Mouse (Mus musculus) hindbrain, embryonic 10.5 days (tissue): ENCODE results near the gene Cd2bp2. TPM values are rescaled to one million over a fixed set of nuclear protein-coding genes. Genes with fewer than 3 reads are reported as not detected.

Experiments
- DNase-seq: peaks from one replicate; pipeline ENCODE4 v3.0.0-alpha.2; 2017; ENCODE audit warnings: low spot score
- H3K27ac ChIP-seq: fragments of 300-500 bp; sonication (generic); 2 replicates; pipeline ENCODE4 v1.5.1; 2016; ENCODE audit warnings: mild to moderate bottlenecking, moderate library complexity
- H3K27me3 ChIP-seq: fragments of 300-500 bp; sonication (generic); 2 replicates; pipeline ENCODE4 v1.6.1; 2016; ENCODE audit warnings: mild to moderate bottlenecking; ENCODE audit not compliant: poor library complexity, insufficient read depth, severe bottlenecking
- H3K36me3 ChIP-seq: fragments of 300-500 bp; sonication (generic); 2 replicates; pipeline ENCODE4 v1.6.1; 2016; ENCODE audit warnings: mild to moderate bottlenecking, moderate library complexity
- H3K4me1 ChIP-seq: fragments of 300-500 bp; sonication (generic); replicated peaks from 2 replicates; pipeline ENCODE4 v1.6.1; 2016; ENCODE audit warnings: mild to moderate bottlenecking
- H3K4me3 ChIP-seq: fragments of 300-500 bp; sonication (generic); 2 replicates; pipeline ENCODE4 v1.5.1; 2016; ENCODE audit warnings: mild to moderate bottlenecking, moderate library complexity
- H3K9me3 ChIP-seq: fragments of 300-500 bp; sonication (generic); 2 replicates; pipeline ENCODE4 v1.6.1; 2016; ENCODE audit warnings: mild to moderate bottlenecking, moderate library complexity
- whole genome bisulfite sequencing: fragments of 180-500 bp; shearing (Covaris S2); methylation state at CpG from one replicate; pipeline ENCODE4 v1.1.7; 2016; 5-methylcytosine and 5-hydroxymethylcytosine counted together
- polyA plus RNA-seq: library from polyadenylated mRNA; unstranded; fragments of >200 nt; fragmentation: Nextera tagmentation; extraction: Ambion mirVana; gene quantifications from 2 replicates; pipeline ENCODE4 v1.2.1, GENCODE M21; 2016

Gene Cd2bp2
- polyA plus RNA-seq, 1 experiment from 2014 or later: 94.4 TPM

GRCm38 (mm10) chr7:127228615-127229303 lies 32.9 kb upstream of the Cd2bp2 start:
- Histone ChIP-seq H3K27ac (no peak overlapping the region), H3K4me3 (0 out of 2 replicates have a peak overlapping the region, but pooled peaks have one; percentile 9), H3K4me1 (peaks cover 33% of the 10 kb centered on the region), H3K9me3 (no peaks in the 10 kb centered on the region), H3K27me3 (no peaks in the 10 kb centered on the region), H3K36me3 (peaks cover 65% of the 10 kb centered on the region)
- peak; percentile 75 for DNase-seq
- 67% methylated on average over 4 of the region's 4 CpGs for WGBS

GRCm38 (mm10) chr7:127225147-127225995 lies 29.5 kb upstream of the Cd2bp2 start:
- 92% methylated on average over 11 of the region's 11 CpGs for WGBS
- H3K4me1 ChIP-seq: peaks cover 11% of the 10 kb centered on the region
- no peak for DNase-seq
- H3K27me3 ChIP-seq: no peaks in the 10 kb centered on the region
- peaks cover 71% of the 10 kb centered on the region for H3K36me3 ChIP-seq
- H3K4me3 ChIP-seq: no peak overlapping the region
- H3K9me3 ChIP-seq: 0 out of 2 replicates have a peak, but pooled peaks cover 2% of the 10 kb centered on the region
- no peak overlapping the region for H3K27ac ChIP-seq

- Histone ChIP-seq H3K4me3 (no peak overlapping the region), H3K27me3 (no peaks in the 10 kb centered on the region), H3K4me1 (peaks cover 4% of the 10 kb centered on the region; the same call in 1 of the 2 replicates), H3K9me3 (0 out of 2 replicates have a peak, but pooled peaks cover 2% of the 10 kb centered on the region), H3K27ac (no peak overlapping the region), H3K36me3 (peaks cover 64% of the 10 kb centered on the region)
- WGBS: 93% methylated on average over 6 of the region's 6 CpGs
- no peak for DNase-seq
Observed at GRCm38 (mm10) chr7:127224616-127225015, 28.8 kb upstream of the Cd2bp2 start.

- DNase-seq: no peak
- Histone ChIP-seq H3K4me3 (no peak overlapping the region), H3K36me3 (peaks cover 55% of the 10 kb centered on the region), H3K9me3 (0 out of 2 replicates have a peak, but pooled peaks cover 2% of the 10 kb centered on the region), H3K27me3 (no peaks in the 10 kb centered on the region), H3K4me1 (no peaks in the 10 kb centered on the region), H3K27ac (no peak overlapping the region)
- WGBS: 82% methylated on average over 6 of the region's 6 CpGs
Observed at GRCm38 (mm10) chr7:127223515-127224478, 27.9 kb upstream of the Cd2bp2 start.

GRCm38 (mm10) chr7:127223106-127223505 lies 27.3 kb upstream of the Cd2bp2 start:
- Histone ChIP-seq H3K36me3 (peaks cover 52% of the 10 kb centered on the region), H3K4me1 (no peaks in the 10 kb centered on the region), H3K27me3 (no peaks in the 10 kb centered on the region), H3K27ac (no peak overlapping the region), H3K4me3 (no peak overlapping the region), H3K9me3 (0 out of 2 replicates have a peak, but pooled peaks cover 2% of the 10 kb centered on the region)
- no peak for DNase-seq
- 97% methylated on average over 3 of the region's 3 CpGs for WGBS

- no peaks in the 10 kb centered on the region for H3K4me1 ChIP-seq
- 0 out of 2 replicates have a peak, but pooled peaks cover 2% of the 10 kb centered on the region for H3K9me3 ChIP-seq
- no peak for DNase-seq
- 89% methylated on average over 6 of the region's 6 CpGs for WGBS
- H3K36me3 ChIP-seq: peaks cover 35% of the 10 kb centered on the region
- no peak overlapping the region for H3K27ac ChIP-seq
- H3K27me3 ChIP-seq: no peaks in the 10 kb centered on the region; the same call in 1 of the 2 replicates
- H3K4me3 ChIP-seq: no peak overlapping the region
Observed at GRCm38 (mm10) chr7:127220440-127220839, 24.6 kb upstream of the Cd2bp2 start.

GRCm38 (mm10) chr7:127218670-127219069 lies 22.8 kb upstream of the Cd2bp2 start:
- no peak overlapping the region for H3K27ac ChIP-seq
- no peak overlapping the region for H3K4me3 ChIP-seq
- peaks cover 15% of the 10 kb centered on the region; the same call in 1 of the 2 replicates for H3K4me1 ChIP-seq
- peaks cover 23% of the 10 kb centered on the region for H3K36me3 ChIP-seq
- 94% methylated on average over 4 of the region's 4 CpGs for WGBS
- DNase-seq: no peak
- H3K27me3 ChIP-seq: peaks cover 17% of the 10 kb centered on the region
- H3K9me3 ChIP-seq: 0 out of 2 replicates have a peak, but pooled peaks cover 2% of the 10 kb centered on the region

GRCm38 (mm10) chr7:127217901-127218642 lies 22.2 kb upstream of the Cd2bp2 start:
- no peak for DNase-seq
- Histone ChIP-seq H3K4me1 (peaks cover 15% of the 10 kb centered on the region; the same call in 1 of the 2 replicates), H3K4me3 (no peak overlapping the region), H3K9me3 (0 out of 2 replicates have a peak, but pooled peaks cover 2% of the 10 kb centered on the region), H3K36me3 (peaks cover 17% of the 10 kb centered on the region; the same call in 1 of the 2 replicates), H3K27me3 (peaks cover 22% of the 10 kb centered on the region), H3K27ac (no peak overlapping the region)
- 79% methylated on average over 10 of the region's 10 CpGs for WGBS

- Histone ChIP-seq H3K9me3 (0 out of 2 replicates have a peak, but pooled peaks cover 2% of the 10 kb centered on the region), H3K27me3 (peaks cover 28% of the 10 kb centered on the region), H3K4me3 (no peak overlapping the region), H3K27ac (no peak overlapping the region), H3K36me3 (peaks cover 11% of the 10 kb centered on the region; the same call in 1 of the 2 replicates), H3K4me1 (peaks cover 15% of the 10 kb centered on the region; the same call in 1 of the 2 replicates)
- WGBS: 90% methylated on average over 6 of the region's 6 CpGs
- DNase-seq: no peak
Observed at GRCm38 (mm10) chr7:127217475-127217874, 21.6 kb upstream of the Cd2bp2 start.

- WGBS: 84% methylated on average over 5 of the region's 5 CpGs
- H3K27me3 ChIP-seq: peaks cover 33% of the 10 kb centered on the region
- no peaks in the 10 kb centered on the region for H3K9me3 ChIP-seq
Observed at GRCm38 (mm10) chr7:127216307-127216706, 20.5 kb upstream of the Cd2bp2 start.

More at GRCm38 (mm10) chr7:127216307-127216706, 20.5 kb upstream of the Cd2bp2 start:
- Histone ChIP-seq H3K4me3 (no peak overlapping the region), H3K4me1 (peaks cover 17% of the 10 kb centered on the region; the same call in 1 of the 2 replicates), H3K27ac (no peak overlapping the region), H3K36me3 (0 out of 2 replicates have a peak, but pooled peaks cover 4% of the 10 kb centered on the region)
- DNase-seq: no peak
